Mouse (Mus musculus) olfactory bulb, adult 2 months (tissue): ENCODE data around the gene Usp47.

Source experiments
- CTCF ChIP-seq: fragments of 200-500 bp; IDR thresholded peaks from 2 replicates; pipeline ENCODE4 v1.5.1; 2012; ENCODE audit warnings: low read depth, mild to moderate bottlenecking, low read length, moderate library complexity; ENCODE audit not compliant: insufficient read depth
- POLR2A ChIP-seq: fragments of 200-500 bp; IDR thresholded peaks from 2 replicates; pipeline ENCODE4 v1.6.1; 2012; ENCODE audit warnings: mild to moderate bottlenecking, low read depth, low read length, moderate library complexity; ENCODE audit not compliant: insufficient read depth

- TF ChIP-seq POLR2A (peak; percentile 89), CTCF (peak; percentile 50; the same call in 1 of the 2 replicates)
These were observed at the start of gene Usp47 for GRCm38 (mm10) chr7:112023150-112023600.
